Mouse (Mus musculus) layer of hippocampus, adult 18-20 months (tissue): Measurements from ENCODE around the gene Sdad1. TPM values are rescaled to one million over a fixed set of nuclear protein-coding genes. Genes with fewer than 3 reads are reported as not detected.

Source experiments
- DNase-seq, 2 experiments: peaks; one replicate each; pipeline ENCODE4 v3.0.0; 2022; ENCODE audit warnings: low spot score in 2 of 2
- total RNA-seq, 2 experiments: library from RNA; stranded (reverse); gene quantifications; 2 replicates each; pipeline ENCODE4 v1.2.3; 2021

Sdad1 gene
- total RNA-seq, 2 experiments from 2014 or later: 20.3 to 21.5 TPM

DNA sequence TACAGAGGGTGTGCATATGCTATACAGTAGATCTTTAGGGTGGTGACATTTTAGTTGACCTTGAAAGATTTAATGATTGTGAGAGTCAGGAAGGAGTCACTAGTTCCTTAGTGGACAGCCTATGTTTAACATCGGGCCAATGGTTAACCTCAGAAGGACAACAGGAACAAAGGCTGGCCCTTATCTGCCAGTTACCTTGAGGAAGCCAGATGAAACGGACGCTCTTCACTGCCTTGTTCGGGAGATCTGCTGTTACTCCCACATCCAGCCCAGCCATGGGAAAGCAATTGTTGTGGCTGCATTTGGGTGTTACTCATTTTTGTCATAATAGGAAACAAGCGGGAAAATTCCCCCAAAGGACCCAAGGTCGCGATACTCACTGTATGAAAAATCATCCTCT is 3.5 kb upstream of the Sdad1 start:
- DNase-seq: no peak

DNA sequence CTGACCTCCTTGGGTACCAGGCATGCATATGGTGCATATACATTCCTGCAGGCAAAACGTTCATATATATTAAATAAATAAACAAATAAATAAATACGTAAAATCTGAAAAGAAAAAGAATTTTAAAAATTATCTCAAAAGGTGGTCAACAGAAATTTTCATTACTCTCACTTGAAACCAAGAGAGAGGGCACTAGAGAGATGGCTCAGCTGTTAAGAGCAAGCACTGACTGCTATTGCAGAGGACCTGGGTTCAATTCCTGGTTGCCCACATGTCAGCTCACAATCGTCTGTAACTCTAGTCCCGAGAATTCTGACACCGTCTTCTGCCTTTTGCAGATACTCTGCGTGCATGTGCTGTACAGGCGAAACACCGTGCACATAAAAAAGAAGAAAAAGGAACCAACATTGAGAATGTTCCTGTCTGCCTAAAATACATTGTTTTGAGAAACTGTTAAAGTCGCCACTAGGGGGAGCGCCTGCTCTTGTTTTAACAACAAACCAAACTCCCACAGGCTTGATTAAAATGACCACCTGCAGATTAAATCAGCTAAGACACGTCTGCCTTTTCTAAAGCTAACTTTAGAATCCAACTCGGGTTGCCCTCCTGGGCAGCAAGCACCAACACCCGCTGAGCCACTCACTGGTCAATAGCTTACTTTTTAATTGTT is 1.9 kb upstream of the Sdad1 start:
- peak; percentile 78 to 96 for DNase-seq

DNA sequence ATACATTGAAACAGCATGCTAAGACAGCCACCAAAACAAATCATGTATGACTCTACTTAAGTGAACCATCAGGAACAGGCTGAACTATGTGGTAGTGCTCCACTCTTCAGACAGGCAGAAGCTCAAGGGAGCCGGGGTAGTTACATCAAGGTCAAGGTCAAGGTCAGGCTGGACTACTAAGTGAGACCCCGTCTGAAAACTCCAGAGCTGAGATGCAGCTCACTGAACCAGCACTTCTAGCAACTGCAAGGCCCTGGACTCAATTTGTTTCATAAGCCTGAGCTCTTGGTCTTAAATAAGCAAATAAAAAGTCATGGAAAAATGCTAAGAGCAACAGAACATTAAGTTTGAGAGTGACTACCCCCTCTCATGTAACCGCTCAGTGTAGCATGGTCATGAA is 6.0 kb downstream of the Sdad1 start:
- DNase-seq: no peak

DNA sequence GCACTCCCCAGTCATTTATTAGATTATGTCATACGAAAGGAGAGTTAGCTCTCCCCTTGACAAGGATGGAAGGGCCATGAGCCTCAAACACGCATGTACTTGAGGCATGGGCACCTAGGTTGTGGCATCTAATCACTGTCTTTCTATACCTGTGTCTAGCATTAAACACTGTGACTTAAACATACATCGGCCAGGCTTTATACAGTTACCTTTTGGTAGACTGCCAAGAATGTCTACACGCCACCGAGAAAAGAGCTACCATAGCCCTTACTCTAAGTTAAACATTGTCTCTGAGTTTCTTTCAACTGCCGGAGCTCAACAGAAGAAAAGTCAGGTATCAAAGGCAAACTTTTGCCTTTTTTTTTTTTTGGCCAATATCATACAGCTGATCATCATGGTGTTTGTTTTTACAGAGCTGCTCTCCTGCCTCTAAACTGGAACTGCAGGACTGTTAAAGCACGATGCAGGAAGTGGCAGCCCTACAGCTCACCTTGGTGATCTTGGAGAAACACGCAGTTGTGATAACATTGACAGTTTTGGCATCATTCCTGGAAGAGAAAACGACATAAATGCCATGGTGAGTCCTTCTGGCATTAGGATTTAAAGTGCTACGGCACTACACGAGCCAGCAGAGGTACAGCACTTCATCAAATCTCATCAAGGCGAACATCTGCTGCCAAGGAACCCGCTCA is 8.0 kb downstream of the Sdad1 start:
- no peak for DNase-seq

DNA sequence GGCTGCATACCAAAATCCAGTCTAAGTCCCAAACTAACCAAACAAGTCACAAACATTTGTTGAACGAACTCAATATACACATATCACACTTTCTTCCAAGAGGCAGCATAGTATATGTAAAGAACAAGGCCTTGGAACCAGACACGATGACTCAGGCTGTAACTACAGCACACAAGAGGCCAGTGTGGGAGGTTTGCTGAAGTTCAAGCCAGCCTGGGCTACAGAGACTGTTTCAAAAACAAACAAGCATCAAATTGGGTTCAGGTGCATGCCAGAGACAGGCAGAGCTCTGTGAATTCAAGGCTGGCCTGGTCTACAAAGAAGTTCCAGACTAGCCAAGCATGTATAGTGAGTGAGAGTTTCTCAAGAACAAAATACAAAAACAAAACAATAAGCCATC is 15.8 kb downstream of the Sdad1 start:
- DNase-seq: no peak

DNA sequence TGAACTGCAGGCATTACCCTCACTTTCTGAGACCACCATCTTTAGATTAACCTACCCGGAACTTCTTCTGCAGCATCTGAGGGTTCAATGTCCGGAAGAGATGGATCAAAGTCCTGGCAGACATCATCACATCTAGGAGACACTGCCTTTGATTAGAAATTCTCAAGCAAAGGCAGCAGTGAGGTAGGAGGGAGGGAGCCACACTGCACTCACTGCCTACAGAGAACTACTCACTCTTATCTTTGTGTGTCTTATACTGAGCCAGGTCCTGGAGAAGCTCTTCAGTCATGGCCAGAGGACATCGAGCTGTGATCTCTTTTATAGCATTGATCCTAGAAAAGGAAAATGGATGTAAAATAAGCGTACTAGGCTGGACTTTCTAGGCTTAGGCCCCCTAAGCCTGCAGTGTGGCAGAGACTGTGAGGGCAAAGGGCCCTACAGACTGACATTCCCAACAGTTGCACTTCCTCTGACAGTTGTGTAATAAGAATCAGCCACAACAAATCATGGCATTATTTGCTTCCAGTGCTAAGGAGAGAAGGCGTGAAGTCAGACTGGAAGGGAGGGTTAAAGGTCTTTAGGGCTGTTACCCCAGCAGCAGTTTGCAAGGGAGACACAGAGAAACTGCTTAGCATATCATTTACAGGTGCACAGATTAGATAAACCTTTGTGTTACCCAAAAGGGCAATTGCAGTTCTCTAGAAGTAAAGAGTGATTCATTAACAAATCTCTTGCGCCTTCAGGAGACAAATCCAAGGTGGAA is 18.4 kb downstream of the Sdad1 start:
- no peak for DNase-seq

DNA sequence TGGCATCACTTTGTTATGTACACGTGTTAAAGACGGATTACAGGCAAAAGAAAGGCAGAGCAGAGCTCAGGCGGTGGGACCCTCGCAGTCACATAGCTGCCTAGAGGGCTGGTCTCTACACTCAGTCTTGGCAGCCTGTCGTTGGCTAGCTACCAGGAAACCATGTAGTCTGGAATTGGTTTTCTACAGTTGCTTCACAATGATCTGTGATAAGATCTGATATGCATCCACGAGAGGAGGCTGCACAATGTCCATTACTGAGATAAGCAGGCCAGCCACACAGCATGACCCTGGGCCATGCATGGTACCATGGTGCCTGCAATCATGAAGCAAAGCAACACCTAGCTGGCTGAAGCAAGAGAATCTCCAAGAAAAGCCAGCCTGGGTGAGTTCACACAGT is 22.4 kb downstream of the Sdad1 start:
- DNase-seq: no peak

DNA sequence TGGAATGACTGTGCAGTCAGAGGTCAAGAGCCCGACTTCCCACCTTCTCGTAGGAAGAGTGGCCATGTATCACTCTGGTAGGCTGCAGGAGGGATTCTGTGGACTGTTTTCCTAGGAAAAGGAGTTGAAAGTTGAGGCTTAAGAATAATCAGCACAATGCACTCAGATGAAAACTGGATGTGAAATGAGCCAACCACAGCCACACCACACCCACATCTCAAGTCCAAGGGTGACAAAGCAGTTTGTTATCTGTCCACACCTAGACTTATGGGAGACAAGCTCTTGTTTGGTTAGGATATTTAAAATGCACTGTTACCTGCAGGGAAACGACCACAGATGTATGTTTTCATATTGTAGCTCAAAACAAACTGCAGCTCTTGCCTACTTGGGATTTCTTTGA is 27.2 kb downstream of the Sdad1 start:
- no peak for DNase-seq

DNA sequence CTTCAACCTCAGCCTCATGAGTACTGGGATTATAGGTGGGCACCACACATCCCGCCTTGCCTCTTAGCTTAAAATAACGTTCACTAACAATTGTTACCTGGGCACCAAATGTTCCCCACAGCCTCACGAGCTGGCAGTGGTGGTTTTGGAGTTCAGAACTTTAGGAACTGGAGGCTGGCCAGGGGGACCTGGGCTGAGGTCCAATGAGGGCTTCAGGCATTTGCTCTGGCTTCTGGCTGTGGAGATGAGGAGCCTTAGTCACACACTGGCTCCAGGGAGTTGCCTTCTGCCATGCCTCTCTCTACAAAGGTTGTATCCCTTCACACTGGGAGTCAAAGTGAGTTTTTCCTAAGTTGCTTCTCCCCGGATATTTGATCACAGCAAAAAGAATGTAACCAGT is 27.7 kb downstream of the Sdad1 start:
- DNase-seq: no peak

DNA sequence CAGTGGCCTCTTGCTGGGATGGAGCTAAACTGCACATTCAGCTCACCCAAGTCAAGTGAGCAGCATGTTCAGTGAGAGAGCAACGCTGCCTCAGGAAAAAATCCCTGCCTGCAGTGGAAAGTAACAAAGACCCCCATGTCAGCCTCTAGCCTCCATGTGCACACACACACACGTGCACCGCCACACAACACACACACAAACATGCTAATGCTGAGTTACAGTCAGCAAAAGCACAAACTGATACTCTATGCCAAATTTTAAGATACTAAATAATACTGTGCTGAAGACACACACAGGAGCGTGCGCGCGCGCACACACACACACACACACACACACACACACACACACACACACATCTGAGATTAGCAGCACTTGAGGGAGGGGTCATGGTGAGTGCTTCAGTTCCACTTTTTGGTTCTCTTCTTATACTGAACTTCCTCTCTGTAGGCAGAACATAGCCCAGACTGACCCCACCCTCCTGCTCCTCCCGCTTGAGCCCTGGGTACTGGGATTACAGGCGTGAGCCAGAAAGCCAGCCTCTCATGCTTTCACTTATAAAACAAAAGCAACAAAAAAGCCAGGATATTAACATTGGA is 31.2 kb downstream of the Sdad1 start:
- no peak for DNase-seq

DNA sequence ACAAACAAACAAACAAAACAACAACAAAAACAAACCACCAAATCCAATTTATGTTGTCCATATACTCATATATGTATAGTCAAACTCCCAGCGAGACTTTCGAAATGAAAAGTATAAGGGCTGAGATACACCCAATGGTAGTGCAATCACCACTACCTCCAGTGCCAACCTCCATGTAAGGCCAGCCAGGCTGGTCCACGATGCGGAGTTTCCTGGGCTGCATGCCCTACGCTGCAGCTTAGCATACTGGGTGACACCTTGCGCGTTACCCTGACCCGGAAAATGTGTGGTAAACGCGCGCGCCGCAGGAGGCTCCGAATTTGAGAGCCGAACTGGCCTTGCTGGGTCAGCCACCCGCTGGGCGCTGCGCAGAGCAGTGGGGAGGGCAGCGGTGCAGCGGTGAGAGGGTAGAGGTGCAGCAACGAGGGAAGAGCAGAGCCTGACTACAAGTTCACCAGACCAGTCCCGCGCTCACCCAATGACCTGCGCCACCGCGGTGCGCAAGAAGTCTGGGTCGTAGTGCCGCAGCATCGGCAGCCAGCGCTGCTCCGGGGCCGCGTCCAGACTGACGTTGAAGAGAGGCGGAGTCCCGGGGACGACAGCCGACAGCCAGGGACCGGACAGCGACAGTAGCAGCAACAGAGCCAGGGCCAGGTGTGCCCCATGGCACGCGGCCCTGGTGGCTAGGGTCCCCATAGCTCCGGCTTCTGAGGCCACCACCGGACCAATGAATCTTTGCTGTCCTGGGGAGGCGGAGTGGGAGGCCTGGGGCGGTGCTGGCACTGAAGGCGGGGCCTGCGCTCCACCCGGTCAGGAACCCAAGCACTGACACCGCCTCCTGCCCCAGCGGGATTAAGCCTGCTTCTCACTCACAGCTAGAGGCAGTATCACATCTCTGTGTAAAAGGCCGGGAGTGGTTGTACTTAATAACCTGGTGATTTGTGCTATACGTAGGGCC is 32.6 kb downstream of the Sdad1 start, which contains the start of gene Naaa:
Naaa (minus strand) TSS at position 734 of the 958 bp plus-strand sequence.
- DNase-seq: peak; percentile 77 to 89

DNA sequence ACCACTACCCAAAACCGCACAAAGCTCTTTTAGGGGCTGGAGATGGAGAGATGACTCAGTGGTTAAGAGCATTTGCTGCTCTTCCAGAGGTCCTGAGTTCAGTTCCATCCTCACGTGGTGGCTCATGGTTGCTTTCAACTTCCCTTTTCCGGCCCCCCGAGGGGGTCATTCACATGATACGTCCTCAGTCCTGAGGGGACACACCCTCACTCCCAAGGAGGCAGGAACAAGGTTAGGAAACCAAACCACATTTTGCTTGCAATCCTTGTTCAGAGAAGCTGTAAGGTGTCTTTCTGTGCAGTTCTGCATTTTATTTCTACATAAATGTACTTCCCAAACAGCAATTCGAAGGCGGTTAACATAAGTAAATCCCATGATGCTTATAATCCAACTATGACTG is 39.8 kb downstream of the Sdad1 start:
- DNase-seq: no peak

DNA sequence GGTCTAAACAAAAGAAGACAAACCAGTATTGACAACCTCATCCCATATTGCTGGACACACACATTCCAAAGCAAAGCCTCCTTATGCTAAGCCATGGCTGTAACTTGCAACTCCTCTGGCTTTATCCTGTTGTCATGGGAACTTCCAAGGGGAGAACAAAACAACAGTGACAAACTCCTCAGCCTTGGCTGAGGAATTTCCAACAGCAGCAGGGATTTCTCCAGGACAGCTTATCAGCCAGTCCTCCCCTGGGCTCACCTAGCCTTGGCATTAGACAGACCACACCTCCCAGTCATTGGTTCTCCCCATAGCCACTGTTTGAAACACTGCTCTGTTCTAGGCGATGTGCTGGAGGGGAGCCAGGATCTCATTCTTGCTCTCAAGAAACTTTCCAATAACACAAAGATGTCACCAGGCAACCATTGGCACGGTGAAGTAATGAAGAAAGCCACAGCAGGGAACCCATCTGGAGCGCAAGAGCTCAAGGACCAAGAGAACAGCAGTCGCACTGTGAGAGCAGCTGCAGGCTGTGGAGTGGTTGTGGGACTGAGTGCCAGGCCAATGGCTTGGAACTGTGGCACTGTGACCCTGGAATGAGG is 46.4 kb downstream of the Sdad1 start:
- peak; percentile 68 to 87 for DNase-seq

DNA sequence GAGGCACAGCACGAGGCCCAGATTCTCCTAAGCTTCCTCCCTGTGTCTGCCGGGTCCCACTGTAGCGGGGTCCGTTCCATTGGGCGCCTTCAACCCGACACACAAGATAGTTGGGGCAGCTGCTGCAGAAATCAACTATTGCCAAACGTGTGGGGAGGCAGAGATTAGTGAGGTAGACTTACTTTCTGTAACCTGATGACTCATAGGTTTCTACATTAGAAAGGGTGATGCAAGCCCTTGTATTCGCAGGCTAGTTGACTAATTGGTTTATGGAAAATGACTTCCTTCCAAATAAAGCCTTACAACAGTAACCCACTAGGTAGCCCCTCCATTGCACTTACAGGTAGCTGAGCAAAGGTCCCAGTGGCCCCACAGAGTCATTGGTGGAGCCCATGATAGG is 47.6 kb downstream of the Sdad1 start:
- no peak for DNase-seq

DNA sequence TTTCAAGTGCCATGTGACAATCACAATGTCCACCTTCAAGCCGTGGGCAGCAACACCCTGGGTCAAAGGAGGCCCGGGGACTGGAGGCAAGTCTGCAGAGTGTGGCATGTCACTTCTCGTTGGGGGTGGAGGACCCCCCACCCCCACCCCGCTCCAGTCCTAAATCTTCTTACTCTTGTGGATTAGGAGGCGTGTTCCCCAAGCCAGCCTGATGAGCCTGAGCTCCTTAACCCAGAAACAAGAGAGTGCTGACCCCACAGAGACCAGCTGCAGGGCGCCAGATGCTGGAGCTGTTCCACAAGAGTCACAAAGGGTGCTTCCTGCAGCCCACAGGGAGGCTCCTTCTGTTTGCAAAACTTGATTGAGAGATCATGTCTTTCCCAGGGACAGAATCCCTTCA is 54.1 kb downstream of the Sdad1 start, which contains the start of gene Ppef2:
Ppef2 (minus strand) TSS at position 61 of the 400 bp plus-strand sequence.
- DNase-seq: no peak

DNA sequence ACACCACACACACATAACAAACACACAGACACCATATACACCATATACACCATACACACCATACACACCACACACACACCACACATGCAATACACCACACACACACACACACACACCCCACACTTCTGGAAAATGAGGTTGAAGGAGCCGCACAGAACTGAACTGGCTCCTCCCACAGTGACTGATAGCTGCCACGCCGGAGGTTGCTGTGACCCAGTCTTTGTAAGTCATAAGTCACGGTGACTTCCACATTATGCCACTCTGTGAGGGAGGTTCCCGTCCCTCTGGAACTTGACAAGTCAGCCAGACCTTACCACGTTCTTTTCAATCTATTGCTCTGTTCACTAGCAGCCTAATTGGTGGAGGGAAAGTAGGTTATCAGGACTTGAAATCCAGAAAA is 55.8 kb downstream of the Sdad1 start:
- no peak for DNase-seq

DNA sequence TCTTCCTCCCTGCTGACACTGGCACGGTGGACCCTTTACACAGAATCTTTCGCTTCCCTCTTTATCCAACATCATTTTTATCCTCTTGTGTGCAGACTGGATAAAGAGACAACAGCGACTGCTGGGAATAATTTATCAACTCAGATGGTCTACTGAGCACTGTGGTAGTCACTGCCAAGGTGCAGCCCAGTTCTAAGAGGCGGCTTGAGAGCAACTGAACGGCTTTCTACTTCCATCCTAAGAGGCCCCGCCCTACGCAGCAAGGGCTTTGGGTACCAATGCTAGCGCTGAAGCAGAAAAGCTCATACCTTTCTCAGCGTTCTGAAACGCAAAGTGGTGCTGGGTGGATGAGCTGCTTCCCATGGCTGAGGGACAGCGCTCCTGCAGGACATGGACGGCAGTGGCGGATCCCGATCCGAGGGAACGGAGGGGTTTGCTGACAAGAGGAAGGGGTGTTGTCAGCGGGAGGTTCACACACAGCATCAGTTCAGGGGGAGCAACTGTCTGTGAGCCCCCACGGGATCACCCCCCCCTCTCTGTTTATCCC is 57.4 kb downstream of the Sdad1 start:
- DNase-seq: no peak

DNA sequence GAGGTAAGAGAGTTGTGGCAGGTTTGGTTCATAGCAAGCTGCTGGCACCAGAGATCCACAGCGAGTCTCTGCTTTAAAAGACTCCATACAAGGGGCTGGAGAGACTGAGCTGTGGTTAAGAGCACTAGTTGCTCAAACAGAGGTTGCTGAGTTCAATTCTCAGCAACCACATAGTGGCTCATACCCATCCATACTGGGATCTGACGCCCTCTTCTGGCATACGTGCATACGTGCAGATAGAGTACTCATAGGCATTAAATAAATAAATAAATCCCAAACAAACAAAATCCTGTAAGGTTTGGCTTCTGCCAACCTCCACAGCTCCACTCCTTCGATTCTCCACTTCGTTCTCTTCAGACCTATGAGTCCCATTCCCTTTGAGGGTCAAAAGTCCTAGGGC is 58.2 kb downstream of the Sdad1 start:
- no peak for DNase-seq

DNA sequence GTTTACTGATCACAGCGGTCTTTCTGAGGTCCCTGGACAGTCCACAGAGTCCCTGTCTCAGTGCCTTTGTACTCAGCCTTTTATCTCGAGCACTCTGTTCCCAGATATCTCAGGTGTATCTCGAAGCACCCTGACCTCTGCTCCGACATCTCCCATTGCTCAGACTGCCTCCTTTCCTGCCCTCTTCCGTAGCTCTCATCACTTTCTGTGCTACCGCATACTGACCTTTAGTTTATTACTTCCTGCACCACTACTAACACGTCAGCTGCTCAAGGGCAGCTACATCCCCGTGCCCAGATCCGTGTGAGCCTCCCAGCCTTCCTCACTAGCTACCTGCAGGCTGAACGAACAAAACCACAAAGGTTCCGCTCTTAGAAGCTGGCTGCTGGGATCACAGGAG is 61.7 kb downstream of the Sdad1 start:
- DNase-seq: no peak

DNA sequence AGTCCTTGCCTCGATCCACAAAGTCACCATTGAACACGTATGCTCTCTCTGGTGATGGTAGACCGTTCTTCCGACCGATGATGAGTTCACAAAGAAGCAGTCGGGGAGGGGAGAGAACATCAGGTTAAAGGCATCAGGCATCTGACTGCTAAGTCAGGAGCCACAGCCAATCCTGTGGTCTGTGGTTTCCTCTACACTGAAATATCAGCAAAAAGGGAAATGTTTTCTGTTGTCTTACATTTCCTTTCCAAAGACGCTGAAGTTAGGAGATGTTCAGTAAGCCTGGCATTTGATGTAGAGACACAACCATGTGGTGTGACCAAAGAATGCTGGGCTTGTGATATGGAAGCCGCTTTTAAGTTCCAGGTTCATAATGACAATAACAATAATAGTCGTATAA is 64.8 kb downstream of the Sdad1 start:
- DNase-seq: no peak
